Mouse (Mus musculus) neural tube, embryonic 12.5 days (tissue): Measurements from ENCODE around the gene Ptpn1. TPM values are rescaled to one million over a fixed set of nuclear protein-coding genes. Genes with fewer than 3 reads are reported as not detected.

Experiments used
- ATAC-seq: fragments of 200-750 bp; cut with Nextera tagmentation; 2 replicates; pipeline ENCODE4 v1.8.0; 2017; ENCODE audit warnings: low read depth, mild to moderate bottlenecking, moderate TSS enrichment, moderate library complexity; ENCODE audit not compliant: low FRiP score
- H3K27ac ChIP-seq: fragments of 300-500 bp; sonication (generic); 2 replicates; pipeline ENCODE4 v1.5.1; 2016
- H3K27me3 ChIP-seq: fragments of 300-500 bp; sonication (generic); replicated peaks from 2 replicates; pipeline ENCODE4 v1.6.1; 2016; ENCODE audit warnings: mild to moderate bottlenecking
- H3K36me3 ChIP-seq: fragments of 300-500 bp; sonication (generic); 2 replicates; pipeline ENCODE4 v1.6.1; 2016; ENCODE audit warnings: mild to moderate bottlenecking
- H3K4me1 ChIP-seq: fragments of 300-500 bp; sonication (generic); 2 replicates; pipeline ENCODE4 v1.6.1; 2016
- H3K4me2 ChIP-seq: fragments of 300-500 bp; sonication (generic); replicated peaks from 2 replicates; pipeline ENCODE4 v1.6.1; 2016; ENCODE audit warnings: mild to moderate bottlenecking
- H3K4me3 ChIP-seq: fragments of 300-500 bp; sonication (generic); 2 replicates; pipeline ENCODE4 v1.5.1; 2016
- H3K9ac ChIP-seq: fragments of 300-500 bp; sonication (generic); 2 replicates; pipeline ENCODE4 v1.6.1; 2016; ENCODE audit warnings: mild to moderate bottlenecking
- H3K9me3 ChIP-seq: fragments of 300-500 bp; sonication (generic); 2 replicates; pipeline ENCODE4 v1.6.1; 2016; ENCODE audit warnings: mild to moderate bottlenecking
- WGBS: fragments of 180-500 bp; shearing (Covaris S2); methylation state at CpG from one replicate; pipeline ENCODE4 v1.1.7; 2016; 5-methylcytosine and 5-hydroxymethylcytosine counted together
- polyA plus RNA-seq: library from polyadenylated mRNA; unstranded; fragments of >200 nt; fragmentation: Nextera tagmentation; extraction: Ambion mirVana; gene quantifications from 2 replicates; pipeline ENCODE4 v1.2.1, GENCODE M21; 2016

Ptpn1 gene
- polyA plus RNA-seq, 1 experiment from 2014 or later: 118 TPM

DNA sequence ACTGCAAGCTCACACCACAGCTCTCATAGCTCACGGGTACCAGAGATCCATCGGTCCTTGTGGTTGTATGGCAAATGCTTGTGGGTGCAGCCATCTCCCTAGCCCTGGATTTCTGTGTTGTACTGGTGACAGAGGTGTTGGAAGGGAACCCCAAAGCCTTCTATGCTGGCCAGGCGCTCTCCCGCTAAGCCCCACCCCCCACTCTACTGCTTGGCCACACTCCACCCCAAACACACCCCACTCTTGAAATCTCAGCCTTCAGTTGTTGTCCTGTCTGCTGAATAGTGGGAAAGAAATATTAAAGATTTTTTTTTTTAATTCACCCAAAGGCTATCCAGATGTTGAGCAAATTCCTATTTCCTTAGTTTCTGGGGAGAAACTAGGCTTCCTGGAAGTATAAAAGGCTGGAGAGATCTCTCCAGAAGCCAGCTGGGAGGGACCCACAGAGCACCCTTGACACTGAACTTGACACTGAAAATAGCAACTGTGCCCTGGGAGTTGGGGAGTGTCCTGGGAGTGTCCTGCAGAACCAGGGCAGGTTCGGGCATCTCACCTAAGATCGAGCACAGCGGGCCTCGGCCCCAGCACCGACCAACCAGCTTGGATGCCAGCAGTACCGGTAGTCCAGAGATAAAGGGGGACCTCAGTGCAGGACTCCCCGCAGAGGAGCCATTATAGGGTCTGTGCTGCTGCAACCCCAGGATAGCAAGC lies 28.5 kb upstream of the Ptpn1 start:
- Histone ChIP-seq H3K27ac (no peak overlapping the region), H3K4me3 (no peak overlapping the region), H3K4me2 (no peak overlapping the region), H3K9ac (no peak overlapping the region), H3K4me1 (no peaks in the 10 kb centered on the region), H3K27me3 (no peaks in the 10 kb centered on the region), H3K36me3 (no peaks in the 10 kb centered on the region), H3K9me3 (no peaks in the 10 kb centered on the region)
- WGBS: 86% methylated on average over 11 of the region's 11 CpGs
- ATAC-seq: no peak

DNA sequence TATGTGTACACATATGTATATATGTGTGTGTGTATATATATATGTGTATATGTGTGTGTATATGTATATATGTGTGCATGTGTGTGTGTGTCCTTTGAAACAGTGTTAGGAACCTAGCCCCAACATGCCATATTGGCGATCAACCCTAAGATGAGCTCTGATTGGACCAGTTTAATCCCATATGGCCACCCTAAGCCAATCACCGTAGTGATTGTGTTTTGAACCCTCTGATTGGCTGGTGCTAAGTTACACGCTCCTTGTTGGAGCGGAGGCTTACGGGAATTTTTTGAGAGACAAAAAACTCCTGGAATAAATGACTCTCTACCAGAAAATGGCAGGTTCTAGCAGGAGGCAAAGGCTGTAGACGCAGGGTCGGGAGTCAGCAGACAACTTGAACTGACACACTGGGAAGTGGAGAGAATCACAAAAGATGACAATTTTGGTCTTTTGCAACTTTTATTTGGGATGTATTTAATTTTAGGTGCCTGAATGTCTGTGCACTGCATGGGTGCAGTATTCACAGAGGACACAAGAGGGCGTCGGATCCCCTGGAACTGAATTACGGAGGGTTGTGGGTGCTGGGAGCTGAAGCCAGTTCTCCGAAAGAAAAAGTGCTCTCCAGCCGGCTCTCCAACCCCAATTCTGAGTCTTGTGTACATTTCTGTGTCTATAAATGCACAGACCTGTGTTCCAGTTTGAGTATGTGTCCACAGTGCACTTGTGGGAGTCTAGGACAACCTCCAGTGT lies 27.1 kb upstream of the Ptpn1 start:
- H3K9me3 ChIP-seq: no peaks in the 10 kb centered on the region
- no peak overlapping the region for H3K27ac ChIP-seq
- no peaks in the 10 kb centered on the region for H3K36me3 ChIP-seq
- no peak overlapping the region for H3K4me2 ChIP-seq
- H3K27me3 ChIP-seq: no peaks in the 10 kb centered on the region
- ATAC-seq: no peak
- no peak overlapping the region for H3K9ac ChIP-seq
- WGBS: 85% methylated on average over 12 of the region's 12 CpGs
- H3K4me3 ChIP-seq: no peak overlapping the region
- H3K4me1 ChIP-seq: no peaks in the 10 kb centered on the region

GRCm38 (mm10) chr2:167905561-167905960 lies 26.3 kb upstream of the Ptpn1 start:
- H3K36me3 ChIP-seq: no peaks in the 10 kb centered on the region
- no peak overlapping the region for H3K4me2 ChIP-seq
- ATAC-seq: no peak
- no peaks in the 10 kb centered on the region for H3K4me1 ChIP-seq
- no peaks in the 10 kb centered on the region for H3K9me3 ChIP-seq
- 57% methylated on average over 8 of the region's 8 CpGs for WGBS
- no peaks in the 10 kb centered on the region for H3K27me3 ChIP-seq
- H3K4me3 ChIP-seq: no peak overlapping the region
- H3K27ac ChIP-seq: no peak overlapping the region
- H3K9ac ChIP-seq: no peak overlapping the region

- ATAC-seq: no peak
- Histone ChIP-seq H3K4me2 (no peak overlapping the region), H3K9ac (no peak overlapping the region)
These were observed 25.1 kb upstream of the Ptpn1 start for GRCm38 (mm10) chr2:167906729-167907128.

GRCm38 (mm10) chr2:167909531-167910177 lies 22.2 kb upstream of the Ptpn1 start:
- no peaks in the 10 kb centered on the region for H3K36me3 ChIP-seq
- no peak overlapping the region for H3K9ac ChIP-seq
- no peaks in the 10 kb centered on the region for H3K27me3 ChIP-seq
- no peaks in the 10 kb centered on the region for H3K4me1 ChIP-seq
- no peak for ATAC-seq
- no peak overlapping the region for H3K4me3 ChIP-seq
- no peak overlapping the region for H3K4me2 ChIP-seq
- 76% methylated on average over 11 of the region's 11 CpGs for WGBS
- no peaks in the 10 kb centered on the region for H3K9me3 ChIP-seq
- no peak overlapping the region for H3K27ac ChIP-seq

More at GRCm38 (mm10) chr2:167906729-167907128, 25.1 kb upstream of the Ptpn1 start:
- Histone ChIP-seq H3K9me3 (no peaks in the 10 kb centered on the region), H3K27me3 (no peaks in the 10 kb centered on the region), H3K4me1 (no peaks in the 10 kb centered on the region), H3K36me3 (no peaks in the 10 kb centered on the region), H3K27ac (no peak overlapping the region), H3K4me3 (no peak overlapping the region)

DNA sequence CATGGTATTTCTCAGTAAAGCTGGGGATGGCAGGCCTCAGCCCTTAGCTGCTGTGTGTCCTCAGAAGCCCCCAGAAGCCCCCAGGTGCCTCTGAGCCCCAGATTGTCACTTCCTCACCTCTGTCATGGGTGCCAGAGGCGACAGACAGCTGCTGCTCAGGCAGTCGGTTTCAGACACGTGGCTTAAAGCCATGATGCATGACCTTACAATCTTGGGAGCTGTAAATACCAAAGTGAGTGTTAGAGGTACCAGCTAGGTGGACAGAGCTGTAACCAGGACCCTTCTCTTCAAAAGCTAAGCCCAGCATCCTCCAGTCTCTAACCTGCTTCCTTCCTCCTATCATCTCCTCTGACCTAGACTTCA lies 21.7 kb upstream of the Ptpn1 start:
- Histone ChIP-seq H3K4me1 (no peaks in the 10 kb centered on the region), H3K4me3 (no peak overlapping the region), H3K27me3 (no peaks in the 10 kb centered on the region), H3K4me2 (no peak overlapping the region), H3K27ac (no peak overlapping the region), H3K9ac (no peak overlapping the region), H3K9me3 (no peaks in the 10 kb centered on the region), H3K36me3 (no peaks in the 10 kb centered on the region)
- 66% methylated on average over 3 of the region's 3 CpGs for WGBS
- ATAC-seq: no peak

GRCm38 (mm10) chr2:167911511-167911910 lies 20.3 kb upstream of the Ptpn1 start:
- no peak overlapping the region for H3K27ac ChIP-seq
- H3K9ac ChIP-seq: no peak overlapping the region
- no peak for ATAC-seq
- H3K36me3 ChIP-seq: no peaks in the 10 kb centered on the region
- no peaks in the 10 kb centered on the region for H3K9me3 ChIP-seq
- no peaks in the 10 kb centered on the region for H3K4me1 ChIP-seq
- no peaks in the 10 kb centered on the region for H3K27me3 ChIP-seq
- no peak overlapping the region for H3K4me3 ChIP-seq
- H3K4me2 ChIP-seq: no peak overlapping the region
- WGBS: 92% methylated on average over 5 of the region's 5 CpGs

DNA sequence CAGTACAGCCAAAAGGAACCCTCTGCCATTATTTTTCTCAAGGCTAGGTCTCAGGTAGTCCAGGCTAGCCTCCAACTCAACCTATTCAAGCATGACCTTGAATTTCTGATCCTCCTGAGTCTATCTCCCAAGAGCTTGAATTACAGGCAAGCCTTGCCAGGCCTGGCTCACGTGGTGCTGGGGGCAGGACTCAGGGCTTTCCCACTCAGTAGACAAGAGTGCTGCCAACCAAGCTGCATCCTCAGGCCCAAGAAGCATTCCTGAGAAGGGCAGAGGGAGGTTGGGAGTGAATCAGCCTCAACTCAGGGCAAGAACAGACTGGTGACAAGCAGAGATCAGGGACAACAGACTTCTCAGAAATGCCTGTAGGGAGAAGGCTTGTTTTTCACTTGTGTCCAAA lies 12.8 kb upstream of the Ptpn1 start:
- Histone ChIP-seq H3K4me1 (no peaks in the 10 kb centered on the region), H3K9ac (no peak overlapping the region), H3K27ac (no peak overlapping the region), H3K4me2 (no peak overlapping the region), H3K9me3 (no peaks in the 10 kb centered on the region), H3K36me3 (no peaks in the 10 kb centered on the region), H3K4me3 (no peak overlapping the region), H3K27me3 (no peaks in the 10 kb centered on the region)
- 75% methylated on average over 1 of the region's 1 CpGs for WGBS
- no peak for ATAC-seq

DNA sequence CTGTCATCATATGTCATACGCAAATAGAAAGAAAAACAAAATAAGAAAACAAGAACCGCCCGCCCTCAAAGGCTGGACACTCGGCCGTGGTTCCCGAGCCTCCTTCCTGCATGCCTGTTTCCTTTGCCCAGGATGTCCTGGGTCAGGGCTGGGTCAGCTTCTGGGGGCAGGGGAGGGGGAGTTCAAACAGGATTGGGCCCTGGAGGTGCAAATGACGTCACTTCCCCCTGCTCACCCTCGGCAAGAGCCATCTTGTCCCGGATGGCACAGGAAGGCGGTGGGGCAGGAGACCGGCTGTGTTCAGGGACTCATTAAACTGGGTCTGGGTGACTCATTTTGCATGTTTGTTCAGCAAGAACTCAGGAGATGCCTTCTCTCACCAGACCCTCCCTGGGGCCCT lies 11.8 kb upstream of the Ptpn1 start:
- Histone ChIP-seq H3K4me2 (no peak overlapping the region), H3K9ac (no peak overlapping the region), H3K27me3 (no peaks in the 10 kb centered on the region), H3K4me3 (no peak overlapping the region), H3K27ac (no peak overlapping the region), H3K4me1 (peaks cover 4% of the 10 kb centered on the region), H3K9me3 (no peaks in the 10 kb centered on the region), H3K36me3 (no peaks in the 10 kb centered on the region)
- ATAC-seq: no peak
- 72% methylated on average over 11 of the region's 11 CpGs for WGBS

DNA sequence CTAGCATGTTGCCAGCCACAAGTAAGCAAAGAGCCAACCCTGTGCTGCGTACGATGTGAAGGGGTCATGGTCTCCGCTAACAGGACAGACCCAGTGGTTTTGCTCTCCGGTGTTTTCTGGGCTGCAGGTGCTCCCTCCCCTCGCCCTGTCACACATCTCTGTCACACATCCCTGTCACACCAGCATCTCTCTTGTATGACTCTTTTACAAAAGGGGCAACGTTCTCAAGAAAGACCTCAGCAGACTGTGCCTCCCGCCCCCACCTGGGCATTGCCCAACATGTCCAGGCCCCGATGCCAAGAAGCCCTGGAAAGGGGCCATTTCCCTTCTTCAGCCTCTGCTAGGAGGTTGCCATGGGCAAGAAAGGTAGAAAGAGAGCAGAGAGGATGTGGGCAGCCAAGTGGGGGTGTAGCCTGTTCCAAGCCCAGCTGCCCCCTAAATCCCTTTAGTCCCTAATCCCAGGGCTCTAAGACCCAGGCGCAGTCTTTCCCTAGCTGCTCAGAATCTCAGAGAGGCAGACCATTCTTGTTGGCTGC lies 10.8 kb upstream of the Ptpn1 start:
- Histone ChIP-seq H3K9me3 (no peaks in the 10 kb centered on the region), H3K4me2 (no peak overlapping the region)
- 90% methylated on average over 9 of the region's 9 CpGs for WGBS

DNA sequence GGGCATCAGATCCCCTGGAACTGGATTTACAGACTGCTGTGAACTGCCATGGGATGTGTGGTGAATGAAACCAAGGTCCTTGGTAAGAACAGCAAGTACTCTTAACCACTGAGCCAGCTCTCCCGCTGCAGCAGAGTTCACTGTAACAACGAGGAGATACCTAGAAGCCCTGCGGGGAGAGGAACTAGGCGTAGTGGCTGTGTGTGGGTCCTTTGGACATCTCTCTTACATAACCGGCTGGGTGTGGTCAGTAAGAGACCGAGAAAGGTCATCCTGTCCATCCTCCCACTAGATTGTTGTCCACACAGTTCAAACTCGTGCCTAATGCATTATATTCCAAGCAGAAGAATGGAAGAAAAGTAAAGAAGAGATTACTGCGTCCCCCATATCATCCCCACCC lies 10.0 kb upstream of the Ptpn1 start:
- no peaks in the 10 kb centered on the region for H3K36me3 ChIP-seq
- H3K27me3 ChIP-seq: no peaks in the 10 kb centered on the region
- no peak overlapping the region for H3K9ac ChIP-seq
- no peak for ATAC-seq
- H3K9me3 ChIP-seq: no peaks in the 10 kb centered on the region
- H3K4me2 ChIP-seq: no peak overlapping the region
- 84% methylated on average over 8 of the region's 8 CpGs for WGBS
- H3K27ac ChIP-seq: no peak overlapping the region
- H3K4me3 ChIP-seq: no peak overlapping the region
- peaks cover 5% of the 10 kb centered on the region for H3K4me1 ChIP-seq

More for the DNA sequence above, 10.8 kb upstream of the Ptpn1 start:
- no peak overlapping the region for H3K27ac ChIP-seq
- H3K9ac ChIP-seq: no peak overlapping the region
- ATAC-seq: no peak
- H3K36me3 ChIP-seq: no peaks in the 10 kb centered on the region
- H3K4me1 ChIP-seq: peaks cover 5% of the 10 kb centered on the region
- no peak overlapping the region for H3K4me3 ChIP-seq
- H3K27me3 ChIP-seq: no peaks in the 10 kb centered on the region

GRCm38 (mm10) chr2:167924011-167924410 lies 7.8 kb upstream of the Ptpn1 start:
- Histone ChIP-seq H3K9me3 (no peaks in the 10 kb centered on the region), H3K4me2 (no peak overlapping the region), H3K4me3 (no peak overlapping the region), H3K27me3 (no peaks in the 10 kb centered on the region), H3K9ac (no peak overlapping the region), H3K4me1 (peaks cover 5% of the 10 kb centered on the region), H3K36me3 (no peaks in the 10 kb centered on the region), H3K27ac (no peak overlapping the region)
- no peak for ATAC-seq
- 91% methylated on average over 5 of the region's 5 CpGs for WGBS
